Mouse (Mus musculus): ENCODE data around the gene Astn1. TPM values are rescaled to one million over a fixed set of nuclear protein-coding genes. Genes with fewer than 3 reads are reported as not detected.

Gene Astn1
- total RNA-seq, 2 experiments from 2014 or later = 195 to 199 TPM

DNA sequence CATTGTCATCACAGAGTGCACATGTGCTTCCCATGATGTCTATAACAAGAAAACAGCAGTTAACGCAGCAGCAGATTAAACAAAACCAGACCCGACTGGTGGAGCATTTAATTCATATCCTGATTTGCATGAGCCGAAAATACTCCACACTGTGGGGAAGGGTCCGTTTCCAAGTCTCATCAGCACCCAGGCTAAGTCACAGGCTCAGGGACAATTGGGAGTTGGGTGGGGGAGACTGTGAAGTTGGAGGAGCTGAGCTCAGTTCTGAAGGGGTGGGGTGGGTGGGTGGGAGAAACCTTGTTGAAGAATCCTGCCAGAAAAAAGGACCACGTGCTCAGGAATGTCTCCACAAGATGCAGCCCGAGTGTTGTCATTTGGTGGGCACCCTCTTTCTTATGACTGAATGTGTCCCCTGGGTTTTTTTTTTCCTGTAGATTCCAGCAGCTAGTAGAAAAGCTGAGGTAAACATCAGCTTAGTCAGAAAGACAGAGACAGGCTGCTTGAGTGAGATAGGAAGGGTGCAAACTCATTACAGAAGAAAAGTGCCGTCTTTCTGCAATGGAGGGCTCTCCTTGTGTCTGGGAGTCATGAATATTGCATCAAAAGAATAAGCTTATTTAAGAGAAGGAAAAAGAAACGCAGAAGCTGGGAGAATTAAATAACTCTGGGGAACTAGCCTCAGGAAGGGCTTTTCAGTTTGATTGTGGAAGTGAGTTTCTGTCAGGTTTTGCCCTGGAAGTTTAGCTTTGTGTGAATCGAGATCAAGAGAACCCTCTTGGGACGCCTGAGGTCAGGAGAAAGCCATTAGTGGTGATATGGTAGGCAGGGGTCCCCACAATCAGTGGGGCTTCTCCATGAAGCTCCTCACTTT lies 44.1 kb downstream of the Astn1 start:
- DNase-seq (ENCODE audit: extremely low spot score in 1 of 2, low spot score in 2 of 2) = no peak
- intact Hi-C loops (cut with DNase I) = loop anchor here (5.0 kb wide), 1 partner anchor 34 kb away; no protein-coding TSS in a partner anchor

DNA sequence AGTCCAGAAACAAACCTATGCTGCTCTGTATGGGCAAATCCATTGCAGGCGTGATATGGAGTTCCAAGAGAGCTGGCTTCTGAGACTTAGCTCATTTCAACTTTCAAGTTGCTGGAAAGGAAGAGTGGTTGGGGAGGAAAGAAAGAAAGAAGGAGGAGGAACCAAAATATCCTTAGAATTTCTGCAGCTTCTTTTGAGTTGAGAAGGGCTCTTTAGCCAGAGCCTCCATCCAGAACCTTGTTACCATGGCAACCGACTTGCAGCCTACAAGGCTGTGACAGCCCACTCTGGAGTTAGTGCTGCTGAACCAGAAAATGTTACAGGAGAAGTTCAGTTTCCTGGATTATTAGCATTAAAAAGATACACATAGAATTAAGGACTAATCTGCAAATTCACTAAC lies 46.1 kb downstream of the Astn1 start:
- peak in 1 of 2 experiments; percentile 67 for DNase-seq (ENCODE audit: extremely low spot score in 1 of 2, low spot score in 2 of 2)
- intact Hi-C loops (cut with DNase I) = loop anchor here (5.0 kb wide), 1 partner anchor 36 kb away; no protein-coding TSS in a partner anchor

GRCm38 (mm10) chr1:158411146-158411545 lies 49.1 kb downstream of the Astn1 start:
- intact Hi-C loops (cut with DNase I) = no loop called here
- DNase-seq (ENCODE audit: extremely low spot score in 1 of 2, low spot score in 2 of 2) = no peak

DNA sequence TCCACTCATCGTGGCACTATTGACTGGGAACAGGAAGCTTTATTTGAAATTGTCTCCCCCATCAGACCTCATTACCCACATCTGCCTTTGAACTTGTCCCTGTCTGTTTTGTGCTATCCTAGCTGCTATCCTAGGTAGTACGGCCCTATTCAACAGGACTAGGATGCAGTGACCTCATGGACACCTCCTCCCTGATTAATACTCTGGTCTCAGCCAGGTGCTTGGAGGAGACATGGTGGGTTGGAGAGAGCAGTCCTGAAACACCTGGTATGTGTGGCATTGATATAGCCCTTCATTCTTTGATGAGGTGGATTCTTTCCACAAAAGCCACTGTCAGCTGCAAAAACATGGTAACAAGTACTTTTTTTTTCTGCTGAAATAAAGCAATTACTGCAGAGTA lies 52.1 kb downstream of the Astn1 start:
- DNase-seq (ENCODE audit: extremely low spot score in 1 of 2, low spot score in 2 of 2) = no peak
- intact Hi-C loops (cut with DNase I) = no loop called here

GRCm38 (mm10) chr1:158421451-158421850 lies 59.4 kb downstream of the Astn1 start:
- no peak for DNase-seq (ENCODE audit: extremely low spot score in 1 of 2, low spot score in 2 of 2)
- intact Hi-C loops (cut with DNase I) = no loop called here

- intact Hi-C loops (cut with DNase I) = no loop called here
- no peak for DNase-seq (ENCODE audit: extremely low spot score in 1 of 2, low spot score in 2 of 2)
Measured at GRCm38 (mm10) chr1:158422739-158423138, 60.7 kb downstream of the Astn1 start.

- no peak for DNase-seq (ENCODE audit: extremely low spot score in 1 of 2, low spot score in 2 of 2)
- intact Hi-C loops (cut with DNase I) = no loop called here
Measured at GRCm38 (mm10) chr1:158446071-158446470, 84.0 kb downstream of the Astn1 start.

DNA sequence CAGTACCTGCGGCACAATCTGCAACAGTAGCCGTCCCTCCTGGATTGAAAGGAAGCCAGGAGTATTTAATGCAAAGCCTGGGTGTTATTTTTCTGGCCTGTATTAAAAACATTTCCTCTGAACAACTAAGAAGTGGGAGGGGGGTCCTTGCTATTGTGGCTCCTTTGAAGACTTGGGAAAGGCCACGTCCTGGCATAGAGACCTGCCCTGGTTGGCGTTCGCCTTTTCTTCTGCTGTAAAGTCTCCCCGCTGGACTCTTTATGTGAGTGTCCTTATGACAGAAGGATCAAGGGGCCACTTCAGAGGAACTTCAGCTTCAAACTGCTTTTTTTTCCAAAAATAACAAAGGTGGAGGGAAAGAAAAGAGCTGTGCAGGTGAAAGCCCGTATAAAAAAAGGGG lies 85.9 kb downstream of the Astn1 start:
- no peak for DNase-seq (ENCODE audit: extremely low spot score in 1 of 2, low spot score in 2 of 2)
- intact Hi-C loops (cut with DNase I) = no loop called here

DNA sequence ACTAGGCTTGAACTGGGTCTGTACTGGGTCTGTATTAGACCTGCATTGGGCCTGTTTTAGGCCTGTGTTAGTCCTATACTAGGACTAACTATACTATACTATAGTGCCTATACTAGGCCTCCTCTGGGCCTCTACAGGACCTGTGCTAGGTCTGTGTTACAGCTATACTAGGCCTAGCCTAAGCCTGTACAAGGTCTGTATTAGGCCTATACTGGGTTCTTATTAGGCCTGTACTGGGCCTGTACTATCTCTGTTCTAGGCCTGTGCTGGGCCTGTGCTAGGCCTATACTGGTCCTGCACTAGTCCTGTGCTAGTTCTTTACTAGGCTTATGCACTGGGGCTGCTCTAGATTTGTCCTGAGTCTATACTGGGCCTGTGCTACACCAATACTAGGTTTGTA lies 90.6 kb downstream of the Astn1 start:
- no peak for DNase-seq (ENCODE audit: extremely low spot score in 1 of 2, low spot score in 2 of 2)
- intact Hi-C loops (cut with DNase I) = no loop called here

DNA sequence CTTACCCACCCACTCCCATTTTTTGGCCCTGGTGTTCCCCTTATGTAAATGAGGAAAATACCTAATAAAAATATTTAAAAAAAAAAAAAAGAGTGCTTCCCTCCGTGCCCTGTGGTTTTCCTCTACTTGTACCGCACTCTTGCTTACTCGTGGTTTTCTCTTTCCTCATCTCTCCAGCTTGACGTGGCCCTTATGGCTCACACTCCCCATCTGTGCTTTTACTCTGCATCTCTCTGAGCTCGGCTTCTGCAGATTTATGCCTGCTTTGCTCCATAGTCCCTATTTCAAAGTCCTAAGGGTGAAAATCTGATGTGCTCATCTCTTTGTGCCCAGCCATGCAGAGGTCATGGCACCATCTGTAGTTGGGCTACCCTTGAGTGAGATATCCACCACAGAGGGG lies 91.5 kb downstream of the Astn1 start:
- intact Hi-C loops (cut with DNase I) = no loop called here
- no peak for DNase-seq (ENCODE audit: extremely low spot score in 1 of 2, low spot score in 2 of 2)

- peak in 1 of 2 experiments; percentile 36 for DNase-seq (ENCODE audit: extremely low spot score in 1 of 2, low spot score in 2 of 2)
- intact Hi-C loops (cut with DNase I) = no loop called here
Measured at GRCm38 (mm10) chr1:158463975-158464374, 101.9 kb downstream of the Astn1 start.

DNA sequence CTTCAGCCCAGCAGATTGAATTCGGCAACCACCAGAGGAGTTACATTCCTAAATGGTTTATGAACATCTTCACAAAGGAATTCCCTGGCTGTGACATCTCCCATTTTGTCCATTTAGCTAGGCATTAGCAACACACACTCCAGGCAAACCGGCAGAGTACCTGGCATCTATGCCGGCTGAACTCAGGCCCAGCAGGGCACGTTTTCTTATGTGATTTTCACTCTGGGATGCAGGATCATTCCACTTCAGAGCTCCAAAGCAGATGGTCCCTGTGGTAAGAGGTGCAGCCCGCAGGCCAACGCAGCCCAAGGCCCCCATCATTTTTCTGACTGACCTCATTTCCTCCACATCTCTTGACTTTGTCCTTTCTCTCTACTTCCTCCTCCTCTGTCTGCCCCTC lies 103.2 kb downstream of the Astn1 start:
- no peak for DNase-seq (ENCODE audit: extremely low spot score in 1 of 2, low spot score in 2 of 2)
- intact Hi-C loops (cut with DNase I) = no loop called here

GRCm38 (mm10) chr1:158477841-158478240 lies 115.8 kb downstream of the Astn1 start:
- intact Hi-C loops (cut with DNase I) = no loop called here
- no peak for DNase-seq (ENCODE audit: extremely low spot score in 1 of 2, low spot score in 2 of 2)

- no peak for DNase-seq (ENCODE audit: extremely low spot score in 1 of 2, low spot score in 2 of 2)
- intact Hi-C loops (cut with DNase I) = no loop called here
Measured at GRCm38 (mm10) chr1:158480285-158480684, 118.2 kb downstream of the Astn1 start.

DNA sequence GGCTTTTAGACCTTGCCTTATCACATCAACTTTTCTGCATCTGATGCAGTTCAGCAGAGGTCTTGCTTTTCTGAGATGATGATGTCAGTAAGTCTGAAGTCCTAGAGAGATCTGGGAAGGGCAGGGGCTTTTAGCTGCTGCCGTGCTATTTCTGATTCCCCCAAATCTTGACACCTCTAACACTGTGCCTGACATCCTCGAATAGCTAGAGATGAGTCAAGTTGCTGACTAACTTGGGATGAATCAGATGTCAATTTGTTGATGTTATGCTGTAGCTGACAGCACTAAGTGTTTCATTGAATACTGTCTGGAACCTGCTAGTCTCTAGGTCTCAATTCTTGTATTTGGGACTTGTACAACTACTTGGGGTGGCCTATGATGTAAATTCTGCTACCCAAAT lies 121.7 kb downstream of the Astn1 start:
- intact Hi-C loops (cut with DNase I) = no loop called here
- no peak for DNase-seq (ENCODE audit: extremely low spot score in 1 of 2, low spot score in 2 of 2)

DNA sequence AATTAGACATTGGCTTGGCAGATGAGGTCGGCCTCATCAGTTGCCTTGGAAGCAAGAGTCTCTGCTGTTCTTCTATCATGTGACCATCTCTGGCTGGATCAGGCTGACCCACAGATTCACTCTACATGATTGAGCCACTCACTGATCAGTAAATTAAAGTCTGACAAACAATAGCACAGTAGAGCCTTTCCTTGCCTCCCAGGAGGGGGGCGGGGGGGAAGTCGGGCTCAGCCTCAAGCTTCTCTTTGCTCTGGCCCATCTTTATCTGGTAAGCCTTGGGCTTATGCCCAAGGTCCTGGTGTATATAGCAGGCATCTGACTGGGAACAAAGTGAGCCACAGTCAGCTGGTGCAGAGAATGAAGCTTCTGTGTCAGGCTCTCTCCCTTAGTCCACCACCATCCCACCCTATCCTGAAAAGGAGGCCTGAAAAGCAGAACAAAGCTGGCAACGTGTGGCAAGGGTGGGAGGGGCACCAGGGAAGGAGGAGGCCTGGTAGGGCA lies 127.5 kb downstream of the Astn1 start:
- peak; percentile 12 to 30 for DNase-seq (ENCODE audit: extremely low spot score in 1 of 2, low spot score in 2 of 2)
- intact Hi-C loops (cut with DNase I) = no loop called here

DNA sequence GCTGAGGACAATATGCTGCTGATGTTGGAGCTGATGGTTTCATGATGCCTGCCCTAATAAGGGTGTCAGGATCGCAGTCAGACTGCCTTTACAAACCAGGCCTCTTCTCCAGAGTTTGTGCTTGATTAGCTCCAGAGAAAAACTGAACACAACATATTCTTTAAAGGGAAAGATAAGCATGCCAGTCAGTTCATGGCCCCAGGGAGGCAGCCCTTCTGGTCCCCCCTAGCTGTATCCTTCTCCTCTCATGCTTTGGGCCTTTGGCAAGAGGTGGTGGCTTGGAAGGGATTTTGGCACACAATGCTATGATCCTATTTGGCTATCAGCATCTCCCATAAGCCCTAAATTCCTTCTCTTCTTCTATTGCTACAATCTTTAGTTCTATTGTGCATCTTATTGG lies 128.1 kb downstream of the Astn1 start:
- no peak for DNase-seq (ENCODE audit: extremely low spot score in 1 of 2, low spot score in 2 of 2)
- intact Hi-C loops (cut with DNase I) = no loop called here

GRCm38 (mm10) chr1:158493289-158493688 lies 131.2 kb downstream of the Astn1 start:
- no peak for DNase-seq (ENCODE audit: extremely low spot score in 1 of 2, low spot score in 2 of 2)
- intact Hi-C loops (cut with DNase I) = no loop called here

DNA sequence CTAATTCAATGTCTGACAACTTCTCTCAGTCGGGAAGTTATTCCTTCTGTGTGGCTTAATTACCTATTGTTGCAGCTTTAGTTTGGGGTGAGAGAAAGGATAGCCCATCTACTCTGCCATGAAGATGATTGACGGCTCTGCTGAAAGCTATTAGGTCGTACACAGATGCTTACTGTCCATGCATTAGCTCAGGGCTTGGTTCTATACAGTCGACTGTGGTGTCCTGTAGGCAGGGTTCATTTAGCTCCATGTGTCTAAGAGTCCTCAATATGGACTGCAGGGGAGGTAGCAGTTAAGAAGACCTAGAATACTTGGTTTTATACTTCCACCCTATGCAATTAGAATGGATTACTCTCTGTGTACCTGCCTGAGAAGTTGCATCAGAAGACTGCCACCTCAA lies 138.1 kb downstream of the Astn1 start:
- DNase-seq (ENCODE audit: extremely low spot score in 1 of 2, low spot score in 2 of 2) = no peak
- intact Hi-C loops (cut with DNase I) = no loop called here

- intact Hi-C loops (cut with DNase I) = no loop called here
- DNase-seq (ENCODE audit: extremely low spot score in 1 of 2, low spot score in 2 of 2) = no peak
Measured at GRCm38 (mm10) chr1:158501019-158501418, 138.9 kb downstream of the Astn1 start.

GRCm38 (mm10) chr1:158507610-158508009 lies 145.5 kb downstream of the Astn1 start:
- intact Hi-C loops (cut with DNase I) = no loop called here
- DNase-seq (ENCODE audit: extremely low spot score in 1 of 2, low spot score in 2 of 2) = no peak

Data from left cerebral cortex, postnatal 10 days (tissue).